Mouse (Mus musculus): ENCODE data around the gene Cpne1. TPM values are rescaled to one million over a fixed set of nuclear protein-coding genes. Genes with fewer than 3 reads are reported as not detected.

Gene Cpne1
- polyA plus RNA-seq, 1 experiment = 36.0 TPM

- no peak for TF ChIP-seq POLR2A (IDR thresholded peaks at IDR 0.05; ENCODE audit: borderline replicate concordance, low read depth, low read length)
- TF ChIP-seq CTCF (IDR thresholded peaks at IDR 0.05; ENCODE audit: low read depth, low read length) = no peak
- H3K4me1 ChIP-seq (ENCODE audit: control insufficient read depth, insufficient read depth, low read length) = no peaks in the 10 kb centered on the region
- no peak within 1 kb of the TSS for H3K27ac ChIP-seq (ENCODE audit: insufficient read depth, low read depth, low read length)
- peak within 1 kb of the TSS; percentile 86 for H3K4me3 ChIP-seq (ENCODE audit: insufficient read depth, low read length)
Observed at GRCm38 (mm10) chr2:156065099-156066041, 46.4 kb downstream of the Cpne1 start, which contains the start of gene Spag4. TSS of gene Spag4 (plus strand) at chr2:156065175.

DNA sequence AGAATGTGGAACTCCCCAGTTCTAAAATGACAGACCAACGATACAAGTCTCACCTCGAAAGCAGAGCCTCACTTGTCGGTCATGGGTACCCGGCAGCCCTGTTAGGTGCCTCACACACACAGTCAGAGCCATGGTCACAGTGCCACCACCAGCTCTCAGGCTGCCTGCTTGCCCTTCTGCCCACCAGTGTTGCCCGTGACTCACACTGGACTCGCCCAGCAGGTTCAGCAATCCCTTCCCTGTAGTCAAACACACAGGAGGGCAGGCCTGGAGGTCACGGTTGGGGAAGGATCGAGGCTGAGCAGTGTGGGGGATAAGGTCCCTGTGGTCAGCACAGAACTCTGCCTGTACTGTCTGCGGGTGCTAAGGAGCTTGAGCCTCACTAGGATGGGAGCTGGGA is 58.9 kb downstream of the Cpne1 start, which contains the start of gene Fer1l4:
Gene Fer1l4, minus strand, starts transcription at position 132 of the 400 bp plus-strand sequence.
- TF ChIP-seq POLR2A (IDR thresholded peaks at IDR 0.05; ENCODE audit: borderline replicate concordance, low read depth, low read length) (no peak), CTCF (IDR thresholded peaks at IDR 0.05; ENCODE audit: low read depth, low read length) (no peak)

GRCm38 (mm10) chr2:156047929-156048328 is 63.8 kb downstream of the Cpne1 start:
- no peak for TF ChIP-seq CTCF (IDR thresholded peaks at IDR 0.05; ENCODE audit: low read depth, low read length)
- TF ChIP-seq POLR2A (IDR thresholded peaks at IDR 0.05; ENCODE audit: borderline replicate concordance, low read depth, low read length) = no peak
- Histone ChIP-seq H3K4me3 (ENCODE audit: insufficient read depth, low read length) (no peak overlapping the region), H3K27ac (ENCODE audit: insufficient read depth, low read depth, low read length) (no peak overlapping the region), H3K4me1 (ENCODE audit: control insufficient read depth, insufficient read depth, low read length) (no peaks in the 10 kb centered on the region)

More for the DNA sequence above, 58.9 kb downstream of the Cpne1 start, which contains the start of gene Fer1l4:
- Histone ChIP-seq H3K4me3 (ENCODE audit: insufficient read depth, low read length) (no peak within 1 kb of the TSS), H3K27ac (ENCODE audit: insufficient read depth, low read depth, low read length) (no peak within 1 kb of the TSS), H3K4me1 (ENCODE audit: control insufficient read depth, insufficient read depth, low read length) (no peaks in the 10 kb centered on the region)

GRCm38 (mm10) chr2:156042903-156043302 is 68.9 kb downstream of the Cpne1 start:
- Histone ChIP-seq H3K4me1 (ENCODE audit: control insufficient read depth, insufficient read depth, low read length) (no peaks in the 10 kb centered on the region), H3K4me3 (ENCODE audit: insufficient read depth, low read length) (no peak overlapping the region), H3K27ac (ENCODE audit: insufficient read depth, low read depth, low read length) (no peak overlapping the region)
- TF ChIP-seq POLR2A (IDR thresholded peaks at IDR 0.05; ENCODE audit: borderline replicate concordance, low read depth, low read length) (no peak), CTCF (IDR thresholded peaks at IDR 0.05; ENCODE audit: low read depth, low read length) (no peak)

DNA sequence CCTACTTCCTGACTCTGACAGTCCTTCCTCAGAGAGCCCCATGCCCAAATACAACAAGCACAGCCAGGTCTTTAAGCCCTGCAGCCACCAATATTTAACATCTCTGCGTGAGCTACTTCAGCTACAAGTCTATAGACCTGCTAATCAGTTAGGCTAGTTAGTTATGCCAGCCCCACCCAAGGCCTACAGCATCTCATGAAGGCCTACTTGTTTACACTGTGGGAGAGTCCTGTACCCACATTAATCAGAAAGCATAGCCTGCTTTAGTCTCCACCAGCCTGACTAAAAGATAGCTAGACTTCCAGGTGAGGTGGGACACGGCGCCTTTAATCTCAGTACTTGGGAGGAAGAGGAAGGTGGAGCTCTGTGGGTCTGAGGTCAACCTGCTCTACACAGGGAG is 72.4 kb downstream of the Cpne1 start:
- H3K4me3 ChIP-seq (ENCODE audit: insufficient read depth, low read length) = no peak overlapping the region
- TF ChIP-seq POLR2A (IDR thresholded peaks at IDR 0.05; ENCODE audit: borderline replicate concordance, low read depth, low read length) (no peak), CTCF (IDR thresholded peaks at IDR 0.05; ENCODE audit: low read depth, low read length) (no peak)

DNA sequence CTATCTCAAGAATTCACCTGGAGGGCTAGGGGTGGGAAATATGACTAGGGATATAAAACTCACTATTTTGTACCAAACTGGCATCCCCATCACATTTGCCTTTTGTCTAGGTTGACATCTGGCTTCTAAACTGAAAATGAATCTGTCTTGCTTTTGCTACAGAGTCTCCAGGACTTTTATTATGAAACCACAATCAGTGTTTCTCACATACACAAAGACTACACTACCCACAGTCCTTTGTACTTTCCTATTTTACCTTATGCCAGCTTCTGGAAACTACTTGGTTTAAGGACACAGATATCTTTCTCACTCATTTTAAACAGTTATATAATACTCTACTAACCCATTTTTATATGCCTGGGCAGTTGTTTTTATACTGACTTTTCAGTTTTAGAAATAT is 86.3 kb downstream of the Cpne1 start:
- Histone ChIP-seq H3K4me1 (ENCODE audit: control insufficient read depth, insufficient read depth, low read length) (no peaks in the 10 kb centered on the region), H3K4me3 (ENCODE audit: insufficient read depth, low read length) (no peak overlapping the region), H3K27ac (ENCODE audit: insufficient read depth, low read depth, low read length) (no peak overlapping the region)
- TF ChIP-seq CTCF (IDR thresholded peaks at IDR 0.05; ENCODE audit: low read depth, low read length) (no peak), POLR2A (IDR thresholded peaks at IDR 0.05; ENCODE audit: borderline replicate concordance, low read depth, low read length) (no peak)

More for the DNA sequence above, 72.4 kb downstream of the Cpne1 start:
- no peaks in the 10 kb centered on the region for H3K4me1 ChIP-seq (ENCODE audit: control insufficient read depth, insufficient read depth, low read length)
- H3K27ac ChIP-seq (ENCODE audit: insufficient read depth, low read depth, low read length) = no peak overlapping the region

Other genes with a start within 250 kb of the Cpne1 start
- gene Uqcc1, start 181.7 kb downstream of the Cpne1 start, polyA plus RNA-seq (2012; ENCODE audit: insufficient read depth, insufficient read length, missing spikeins) = 16.1 and 19.0 TPM in 2 replicates
- gene Gm15557, start 171.2 kb downstream of the Cpne1 start, polyA plus RNA-seq (2012; ENCODE audit: insufficient read depth, insufficient read length, missing spikeins) = not detected in 2 replicates
- not detected in 2 replicates for gene Gdf5, start 166.6 kb downstream of the Cpne1 start, polyA plus RNA-seq (2012; ENCODE audit: insufficient read depth, insufficient read length, missing spikeins)
- gene Cep250, start 155.5 kb downstream of the Cpne1 start, polyA plus RNA-seq (2012; ENCODE audit: insufficient read depth, insufficient read length, missing spikeins) = 47.2 and 49.6 TPM in 2 replicates
- gene 6430550D23Rik, start 104.0 kb downstream of the Cpne1 start, polyA plus RNA-seq (2012; ENCODE audit: insufficient read depth, insufficient read length, missing spikeins) = 2.4 and 2.5 TPM in 2 replicates
- gene Ergic3, start 103.9 kb downstream of the Cpne1 start, polyA plus RNA-seq (2012; ENCODE audit: insufficient read depth, insufficient read length, missing spikeins) = 177 and 190 TPM in 2 replicates
- not detected in 2 replicates for gene Fer1l4, start 59.0 kb downstream of the Cpne1 start, polyA plus RNA-seq (2012; ENCODE audit: insufficient read depth, insufficient read length, missing spikeins)
- gene Spag4, start 46.8 kb downstream of the Cpne1 start, polyA plus RNA-seq (2012; ENCODE audit: insufficient read depth, insufficient read length, missing spikeins) = 0.32 TPM in 1 of 2 replicates, not detected in the other
- gene Rbm12, start within 50 bp of the Cpne1 start, polyA plus RNA-seq (2012; ENCODE audit: insufficient read depth, insufficient read length, missing spikeins) = 12.2 and 14.0 TPM in 2 replicates
- gene Gm28036, start 15.1 kb upstream of the Cpne1 start, polyA plus RNA-seq (2012; ENCODE audit: insufficient read depth, insufficient read length, missing spikeins) = 9.0 and 12.0 TPM in 2 replicates
- gene Romo1, start 32.1 kb upstream of the Cpne1 start, polyA plus RNA-seq (2012; ENCODE audit: insufficient read depth, insufficient read length, missing spikeins) = 115 and 116 TPM in 2 replicates
- gene Nfs1, start 32.2 kb upstream of the Cpne1 start, polyA plus RNA-seq (2012; ENCODE audit: insufficient read depth, insufficient read length, missing spikeins) = 42.4 and 43.4 TPM in 2 replicates
- gene Rbm39, start 68.3 kb upstream of the Cpne1 start, polyA plus RNA-seq (2012; ENCODE audit: insufficient read depth, insufficient read length, missing spikeins) = 472 and 516 TPM in 2 replicates
- 42.7 and 46.1 TPM in 2 replicates for gene Phf20, start 84.5 kb upstream of the Cpne1 start, polyA plus RNA-seq (2012; ENCODE audit: insufficient read depth, insufficient read length, missing spikeins)
- gene Cnbd2, start 200.3 kb upstream of the Cpne1 start, polyA plus RNA-seq (2012; ENCODE audit: insufficient read depth, insufficient read length, missing spikeins) = 5.6 and 5.9 TPM in 2 replicates
- 71.1 and 77.0 TPM in 2 replicates for gene Scand1, start 200.7 kb upstream of the Cpne1 start, polyA plus RNA-seq (2012; ENCODE audit: insufficient read depth, insufficient read length, missing spikeins)